Mouse (Mus musculus) hindbrain, embryonic 13.5 days (tissue): ENCODE results near the gene Hoxa13. TPM values are rescaled to one million over a fixed set of nuclear protein-coding genes. Genes with fewer than 3 reads are reported as not detected.

Source experiments
- ATAC-seq: fragments of 200-750 bp; cut with Nextera tagmentation; 2 replicates; pipeline ENCODE4 v1.8.0; 2017; ENCODE audit warnings: moderate TSS enrichment; ENCODE audit not compliant: low FRiP score
- H3K27ac ChIP-seq: fragments of 300-500 bp; sonication (generic); 2 replicates; pipeline ENCODE4 v1.5.1; 2015; ENCODE audit warnings: inconsistent platforms, mild to moderate bottlenecking, moderate library complexity
- H3K27me3 ChIP-seq: fragments of 300-500 bp; sonication (generic); 2 replicates; pipeline ENCODE4 v1.6.1; 2015; ENCODE audit warnings: mild to moderate bottlenecking, inconsistent platforms
- H3K36me3 ChIP-seq: fragments of 300-500 bp; sonication (generic); 2 replicates; pipeline ENCODE4 v1.6.1; 2015; ENCODE audit warnings: mild to moderate bottlenecking, inconsistent platforms
- H3K4me1 ChIP-seq: fragments of 300-500 bp; sonication (generic); replicated peaks from 2 replicates; pipeline ENCODE4 v1.6.1; 2015; ENCODE audit warnings: inconsistent platforms
- H3K4me2 ChIP-seq: fragments of 300-500 bp; sonication (generic); 2 replicates; pipeline ENCODE4 v1.6.1; 2015; ENCODE audit warnings: inconsistent platforms, mild to moderate bottlenecking, moderate library complexity
- H3K4me3 ChIP-seq: fragments of 300-500 bp; sonication (generic); 2 replicates; pipeline ENCODE4 v1.5.1; 2015; ENCODE audit warnings: mild to moderate bottlenecking, inconsistent platforms
- H3K9ac ChIP-seq: fragments of 300-500 bp; sonication (generic); 2 replicates; pipeline ENCODE4 v1.6.1; 2015; ENCODE audit warnings: mild to moderate bottlenecking, inconsistent platforms
- H3K9me3 ChIP-seq: fragments of 300-500 bp; sonication (generic); 2 replicates; pipeline ENCODE4 v1.6.1; 2016; ENCODE audit warnings: inconsistent platforms
- WGBS: fragments of 180-500 bp; shearing (Covaris S2); methylation state at CpG from one replicate; pipeline ENCODE4 v1.1.7; 2015; 5-methylcytosine and 5-hydroxymethylcytosine counted together
- polyA plus RNA-seq: library from polyadenylated mRNA; unstranded; fragments of >200 nt; fragmentation: Nextera tagmentation; extraction: Ambion mirVana; gene quantifications from 2 replicates; pipeline ENCODE4 v1.2.1, GENCODE M21; 2015

The Hoxa13 gene
- polyA plus RNA-seq, 1 experiment from 2014 or later = not detected

- no peak overlapping the region for H3K4me2 ChIP-seq
- no peaks in the 10 kb centered on the region for H3K36me3 ChIP-seq
- H3K27ac ChIP-seq = no peak overlapping the region
- WGBS = 1% methylated on average over 44 of the region's 44 CpGs
- no peaks in the 10 kb centered on the region for H3K4me1 ChIP-seq
- ATAC-seq = no peak
- H3K9me3 ChIP-seq = no peaks in the 10 kb centered on the region
- no peak overlapping the region for H3K4me3 ChIP-seq
- peaks cover 94% of the 10 kb centered on the region for H3K27me3 ChIP-seq
- H3K9ac ChIP-seq = no peak overlapping the region
Observed at GRCm38 (mm10) chr6:52229558-52230416, 30.9 kb downstream of the Hoxa13 start.

- WGBS = 1% methylated on average over 38 of the region's 38 CpGs
- no peak for ATAC-seq
- Histone ChIP-seq H3K27ac (no peak overlapping the region), H3K4me2 (no peak overlapping the region), H3K27me3 (peaks cover 94% of the 10 kb centered on the region), H3K9ac (no peak overlapping the region), H3K9me3 (no peaks in the 10 kb centered on the region), H3K4me1 (no peaks in the 10 kb centered on the region), H3K36me3 (no peaks in the 10 kb centered on the region), H3K4me3 (no peak overlapping the region)
Observed at GRCm38 (mm10) chr6:52228475-52229465, 31.9 kb downstream of the Hoxa13 start.

GRCm38 (mm10) chr6:52227470-52228222 is 33.0 kb downstream of the Hoxa13 start:
- H3K4me2 ChIP-seq = no peak overlapping the region
- H3K9me3 ChIP-seq = no peaks in the 10 kb centered on the region
- 3% methylated on average over 11 of the region's 11 CpGs for WGBS
- H3K36me3 ChIP-seq = no peaks in the 10 kb centered on the region
- ATAC-seq = no peak
- no peak overlapping the region for H3K27ac ChIP-seq
- H3K4me1 ChIP-seq = no peaks in the 10 kb centered on the region
- peaks cover 94% of the 10 kb centered on the region for H3K27me3 ChIP-seq
- H3K4me3 ChIP-seq = no peak overlapping the region
- no peak overlapping the region for H3K9ac ChIP-seq

- Histone ChIP-seq H3K27ac (no peak overlapping the region), H3K4me1 (peaks cover 2% of the 10 kb centered on the region), H3K36me3 (no peaks in the 10 kb centered on the region), H3K27me3 (peaks cover 94% of the 10 kb centered on the region), H3K9ac (no peak overlapping the region), H3K9me3 (no peaks in the 10 kb centered on the region), H3K4me2 (no peak overlapping the region), H3K4me3 (no peak overlapping the region)
- 2% methylated on average over 26 of the region's 26 CpGs for WGBS
- ATAC-seq = no peak
Observed at GRCm38 (mm10) chr6:52226569-52227257, 34.0 kb downstream of the Hoxa13 start.

GRCm38 (mm10) chr6:52225612-52226568 is 34.8 kb downstream of the Hoxa13 start:
- H3K27me3 ChIP-seq = peaks cover 98% of the 10 kb centered on the region
- no peak overlapping the region for H3K4me2 ChIP-seq
- no peak overlapping the region for H3K27ac ChIP-seq
- H3K4me1 ChIP-seq = peaks cover 8% of the 10 kb centered on the region
- no peak for ATAC-seq
- no peaks in the 10 kb centered on the region for H3K36me3 ChIP-seq
- no peak overlapping the region for H3K9ac ChIP-seq
- no peaks in the 10 kb centered on the region for H3K9me3 ChIP-seq
- peak overlapping the region; percentile 8; the same call in 1 of the 2 replicates for H3K4me3 ChIP-seq
- WGBS = 3% methylated on average over 68 of the region's 69 CpGs

GRCm38 (mm10) chr6:52224895-52225611 is 35.6 kb downstream of the Hoxa13 start:
- no peak overlapping the region for H3K4me2 ChIP-seq
- H3K9me3 ChIP-seq = no peaks in the 10 kb centered on the region
- H3K4me3 ChIP-seq = no peak overlapping the region
- H3K27ac ChIP-seq = no peak overlapping the region
- no peak overlapping the region for H3K9ac ChIP-seq
- H3K36me3 ChIP-seq = no peaks in the 10 kb centered on the region
- WGBS = 2% methylated on average over 36 of the region's 36 CpGs
- peaks cover 8% of the 10 kb centered on the region for H3K4me1 ChIP-seq
- H3K27me3 ChIP-seq = peaks cover 98% of the 10 kb centered on the region
- ATAC-seq = no peak

- no peaks in the 10 kb centered on the region for H3K9me3 ChIP-seq
- H3K4me1 ChIP-seq = peaks cover 8% of the 10 kb centered on the region
- no peak overlapping the region for H3K9ac ChIP-seq
- H3K27me3 ChIP-seq = peaks cover 98% of the 10 kb centered on the region
- H3K4me3 ChIP-seq = no peak overlapping the region; the same call in 1 of the 2 replicates
- 2% methylated on average over 24 of the region's 24 CpGs for WGBS
- ATAC-seq = no peak
- H3K27ac ChIP-seq = no peak overlapping the region
- no peak overlapping the region for H3K4me2 ChIP-seq
- H3K36me3 ChIP-seq = no peaks in the 10 kb centered on the region
Observed at GRCm38 (mm10) chr6:52223939-52224760, 36.5 kb downstream of the Hoxa13 start.

GRCm38 (mm10) chr6:52222729-52223128 is 38.0 kb downstream of the Hoxa13 start:
- H3K4me2 ChIP-seq = no peak overlapping the region
- H3K36me3 ChIP-seq = no peaks in the 10 kb centered on the region
- H3K9ac ChIP-seq = no peak overlapping the region
- 9% methylated on average over 13 of the region's 13 CpGs for WGBS
- peaks cover 100% of the 10 kb centered on the region for H3K27me3 ChIP-seq
- no peaks in the 10 kb centered on the region for H3K9me3 ChIP-seq
- no peak overlapping the region for H3K4me3 ChIP-seq
- H3K27ac ChIP-seq = no peak overlapping the region
- ATAC-seq = no peak
- peaks cover 8% of the 10 kb centered on the region for H3K4me1 ChIP-seq

GRCm38 (mm10) chr6:52221993-52222685 is 38.5 kb downstream of the Hoxa13 start:
- Histone ChIP-seq H3K4me2 (peak overlapping the region; percentile 76), H3K27ac (no peak overlapping the region), H3K9me3 (no peaks in the 10 kb centered on the region), H3K27me3 (peaks cover 100% of the 10 kb centered on the region), H3K4me1 (peaks cover 13% of the 10 kb centered on the region), H3K9ac (no peak overlapping the region), H3K4me3 (peak overlapping the region; percentile 49), H3K36me3 (no peaks in the 10 kb centered on the region)
- WGBS = 7% methylated on average over 21 of the region's 21 CpGs
- ATAC-seq = 0 out of 2 replicates have a peak, but pooled peaks have one; percentile 2
